ENCODE assay signal across 22 mouse cellular contexts in genomic region chr4:138693043-138693692, GRCm38 (mm10). TPM values are rescaled to one million over a fixed set of nuclear protein-coding genes. Genes with fewer than 3 reads are reported as not detected.
A peak's percentile ranks its signal among the peaks of the same experiment; 100 is the strongest.
DNase-seq lines count a peak whose midpoint lies in the region; ATAC-seq and TF ChIP-seq lines count a peak whose summit lies in the region.
"Had no signal": no experiment of that assay in that cellular context is flagged by ENCODE, and none has a peak within 500 bp of the region (broad histone marks: within the 10 kb centered on the region; RNA-seq: fewer than 3 reads in every experiment).

No protein-coding gene starts in this region.

- DNase-seq in embryo, embryonic 10.5 days (ENCODE audit: low spot score) = peak; percentile 68
- peak; percentile 46 for DNase-seq in hindbrain, postnatal 0 days (ENCODE audit: low spot score)
- peak; percentile 80 for DNase-seq in retina, postnatal 1 day
- no peak for DNase-seq in urinary bladder, postnatal 36 days (ENCODE audit: low spot score in 2 of 2)
- DNase-seq in thymus, postnatal 4 days = no peak
- DNase-seq in gastrocnemius, postnatal 25 days = no peak
- DNase-seq: cerebellum, adult 11-12 months; heart, postnatal 10 days; kidney, postnatal 10 days; left cerebral cortex, postnatal 4 days; liver, embryonic 13.5 days; lung, postnatal 10 days; thymus, postnatal 25 days had no signal

- H3K9me3 ChIP-seq in neural tube, embryonic 12.5 days = no peaks in the 10 kb centered on the region
- H3K9me3 ChIP-seq in neural tube, embryonic 15.5 days (replicated peaks) = no peaks in the 10 kb centered on the region
- no peaks in the 10 kb centered on the region for H3K9me3 ChIP-seq in hindbrain, postnatal 0 days (ENCODE audit: low read length)
- H3K9me3 ChIP-seq: intestine, embryonic 15.5 days; liver, embryonic 13.5 days; midbrain, embryonic 12.5 days had no signal

- peaks cover 64% of the 10 kb centered on the region for H3K4me1 ChIP-seq in neural tube, embryonic 12.5 days
- peaks cover 58% of the 10 kb centered on the region for H3K4me1 ChIP-seq in neural tube, embryonic 15.5 days
- H3K4me1 ChIP-seq in hindbrain, postnatal 0 days (ENCODE audit: insufficient read depth, low read length) = peaks cover 29% of the 10 kb centered on the region
- H3K4me1 ChIP-seq: liver, embryonic 13.5 days had no signal

- no peak overlapping the region for H3K9ac ChIP-seq in neural tube, embryonic 12.5 days
- H3K9ac ChIP-seq in neural tube, embryonic 15.5 days (replicated peaks) = no peak overlapping the region
- H3K9ac ChIP-seq in hindbrain, postnatal 0 days (replicated peaks; ENCODE audit: low read length) = no peak overlapping the region
- H3K9ac ChIP-seq: intestine, embryonic 15.5 days; liver, embryonic 13.5 days; midbrain, embryonic 12.5 days had no signal

- no peaks in the 10 kb centered on the region for H3K36me3 ChIP-seq in neural tube, embryonic 12.5 days
- no peaks in the 10 kb centered on the region for H3K36me3 ChIP-seq in neural tube, embryonic 15.5 days
- H3K36me3 ChIP-seq in hindbrain, postnatal 0 days (ENCODE audit: insufficient read depth, low read length) = no peaks in the 10 kb centered on the region
- H3K36me3 ChIP-seq: intestine, embryonic 15.5 days; liver, embryonic 13.5 days; midbrain, embryonic 12.5 days had no signal

- no peak for ATAC-seq in neural tube, embryonic 12.5 days (ENCODE audit: low FRiP score, low read depth)
- no peak for ATAC-seq in neural tube, embryonic 15.5 days (ENCODE audit: low FRiP score)
- peak; percentile 55; the same call in 1 of the 2 replicates for ATAC-seq in hindbrain, postnatal 0 days
- ATAC-seq: intestine, embryonic 15.5 days had no signal

- no peak for TF ChIP-seq CTCF in hindbrain, postnatal 0 days (IDR thresholded peaks at IDR 0.05; ENCODE audit: low read depth)

- H3K27me3 ChIP-seq in neural tube, embryonic 12.5 days (replicated peaks) = peaks cover 24% of the 10 kb centered on the region
- H3K27me3 ChIP-seq in neural tube, embryonic 15.5 days (replicated peaks) = peaks cover 7% of the 10 kb centered on the region; the same call in 1 of the 2 replicates
- no peaks in the 10 kb centered on the region for H3K27me3 ChIP-seq in hindbrain, postnatal 0 days (ENCODE audit: insufficient read depth, low read length)

- no peak overlapping the region for H3K4me3 ChIP-seq in neural tube, embryonic 12.5 days
- H3K4me3 ChIP-seq in neural tube, embryonic 15.5 days (replicated peaks) = no peak overlapping the region
- H3K4me3 ChIP-seq in hindbrain, postnatal 0 days (ENCODE audit: low read length) = no peak overlapping the region
- H3K4me3 ChIP-seq: intestine, embryonic 15.5 days; liver, embryonic 13.5 days; midbrain, embryonic 12.5 days had no signal

- H3K4me2 ChIP-seq in neural tube, embryonic 12.5 days (replicated peaks) = peak overlapping the region; percentile 21; the same call in 1 of the 2 replicates
- H3K4me2 ChIP-seq in neural tube, embryonic 15.5 days = no peak overlapping the region
- no peak overlapping the region for H3K4me2 ChIP-seq in hindbrain, postnatal 0 days (ENCODE audit: low read depth, low read length)
- H3K4me2 ChIP-seq: intestine, embryonic 15.5 days; liver, embryonic 13.5 days; midbrain, embryonic 12.5 days had no signal

- no peak overlapping the region for H3K27ac ChIP-seq in neural tube, embryonic 12.5 days
- H3K27ac ChIP-seq in neural tube, embryonic 15.5 days (replicated peaks) = no peak overlapping the region
- 0 out of 2 replicates have a peak overlapping the region, but pooled peaks have one; percentile 5 for H3K27ac ChIP-seq in hindbrain, postnatal 0 days
- H3K27ac ChIP-seq: intestine, embryonic 15.5 days; liver, embryonic 13.5 days; midbrain, embryonic 12.5 days; stomach, postnatal 0 days had no signal

- WGBS in neural tube, embryonic 12.5 days = 13% methylated on average over 12 of the region's 12 CpGs
- WGBS in neural tube, embryonic 15.5 days = 14% methylated on average over 12 of the region's 12 CpGs
- 19% methylated on average over 12 of the region's 12 CpGs for WGBS in hindbrain, postnatal 0 days

RNA-seq across cellular contexts. Expression of gene Pla2g2c, which starts 31.4 kb away (rescaled TPM):
- 0.57 and 0.61 TPM in 2 replicates for polyA plus RNA-seq in neural tube, embryonic 12.5 days (2016; fragmentation: Nextera tagmentation; extraction: Ambion mirVana)
- 0.42 and 0.60 TPM in 2 replicates for polyA plus RNA-seq in neural tube, embryonic 15.5 days (2015; fragmentation: Nextera tagmentation; extraction: Ambion mirVana)
- total RNA-seq in hindbrain, postnatal 0 days (2014; rRNA removed) = 0.26 and 1.5 TPM in 2 replicates
- polyA plus RNA-seq in hindbrain, postnatal 0 days (2015; fragmentation: Nextera tagmentation; extraction: Ambion mirVana) = 0.82 and 0.93 TPM in 2 replicates
- total RNA-seq in gastrocnemius, postnatal 25 days (2021) = not detected
- total RNA-seq: gastrocnemius, adult 8-10 months; heart, postnatal 10 days; neutrophil, adult 5-6 weeks had no signal
- polyA plus RNA-seq: liver, embryonic 13.5 days; spleen, adult 2 months had no signal

RNA-seq across cellular contexts. Expression of gene Ubxn10, which starts 43.8 kb away (rescaled TPM):
- polyA plus RNA-seq in neural tube, embryonic 12.5 days (2016; fragmentation: Nextera tagmentation; extraction: Ambion mirVana) = 1.0 and 1.7 TPM in 2 replicates
- 2.5 and 2.6 TPM in 2 replicates for polyA plus RNA-seq in neural tube, embryonic 15.5 days (2015; fragmentation: Nextera tagmentation; extraction: Ambion mirVana)
- total RNA-seq in hindbrain, postnatal 0 days (2014; rRNA removed) = 6.9 and 8.9 TPM in 2 replicates
- 3.1 and 3.3 TPM in 2 replicates for polyA plus RNA-seq in hindbrain, postnatal 0 days (2015; fragmentation: Nextera tagmentation; extraction: Ambion mirVana)
- total RNA-seq in gastrocnemius, postnatal 25 days (2021) = under 1 TPM in 1 of 2 experiments, not detected in 1; 0.08 TPM
- total RNA-seq: neutrophil, adult 5-6 weeks had no signal

RNA-seq across cellular contexts. Expression of gene Vwa5b1, which starts 57.5 kb away (rescaled TPM):
- polyA plus RNA-seq in neural tube, embryonic 12.5 days (2016; fragmentation: Nextera tagmentation; extraction: Ambion mirVana) = 0.29 and 0.68 TPM in 2 replicates
- polyA plus RNA-seq in neural tube, embryonic 15.5 days (2015; fragmentation: Nextera tagmentation; extraction: Ambion mirVana) = 0.64 and 1.2 TPM in 2 replicates
- 8.0 and 9.0 TPM in 2 replicates for total RNA-seq in hindbrain, postnatal 0 days (2014; rRNA removed)
- 2.3 and 2.7 TPM in 2 replicates for polyA plus RNA-seq in hindbrain, postnatal 0 days (2015; fragmentation: Nextera tagmentation; extraction: Ambion mirVana)
- total RNA-seq in gastrocnemius, postnatal 25 days (2021) = not detected
- total RNA-seq: gastrocnemius, adult 8-10 months; heart, adult 8-10 months; neutrophil, adult 5-6 weeks had no signal
- polyA plus RNA-seq: liver, embryonic 13.5 days; spleen, adult 2 months had no signal

Comparison
In these comparisons a context has a peak if more than half of its experiments do, and no peak if none do; other contexts are left out.
1. DNase-seq: peak in embryo, embryonic 10.5 days (single experiment), hindbrain, postnatal 0 days (single experiment) and retina, postnatal 1 day (single experiment); none in urinary bladder, postnatal 36 days (0 of 2), thymus, postnatal 4 days (single experiment) and gastrocnemius, postnatal 25 days (single experiment).